Mouse (Mus musculus): Measurements from ENCODE around the gene Samd8. TPM values are rescaled to one million over a fixed set of nuclear protein-coding genes. Genes with fewer than 3 reads are reported as not detected.

Gene Samd8
- polyA plus RNA-seq, 1 experiment from 2014 or later = 13.7 TPM

GRCm38 (mm10) chr14:21752411-21752810, 2.1 kb downstream of the Samd8 start:
- H3K9ac ChIP-seq (ENCODE audit: low read length) = no peak overlapping the region
- H3K27me3 ChIP-seq (ENCODE audit: control insufficient read depth, insufficient read depth, low read length) = no peaks in the 10 kb centered on the region
- peak overlapping the region; percentile 89; the same call in 1 of the 2 replicates for H3K4me2 ChIP-seq (ENCODE audit: low read depth, low read length)
- no peak overlapping the region for H3K4me3 ChIP-seq (replicated peaks; ENCODE audit: low read length)
- peaks cover 14% of the 10 kb centered on the region; the same call in 1 of the 2 replicates for H3K4me1 ChIP-seq (ENCODE audit: control insufficient read depth, insufficient read depth, low read length)
- no peaks in the 10 kb centered on the region for H3K36me3 ChIP-seq (ENCODE audit: control insufficient read depth, insufficient read depth, low read length)
- WGBS = 82% methylated on average over 3 of the region's 3 CpGs
- H3K27ac ChIP-seq (ENCODE audit: low read length) = no peak overlapping the region
- no peak for ATAC-seq (ENCODE audit: insufficient read depth, low FRiP score)
- no peaks in the 10 kb centered on the region for H3K9me3 ChIP-seq (replicated peaks; ENCODE audit: control insufficient read depth, low read length)

- 73% methylated on average over 4 of the region's 4 CpGs for WGBS
- H3K4me1 ChIP-seq (ENCODE audit: control insufficient read depth, insufficient read depth, low read length) = peaks cover 14% of the 10 kb centered on the region; the same call in 1 of the 2 replicates
- H3K27ac ChIP-seq (ENCODE audit: low read length) = no peak overlapping the region
- ATAC-seq (ENCODE audit: insufficient read depth, low FRiP score) = no peak
- no peak overlapping the region for H3K4me2 ChIP-seq (ENCODE audit: low read depth, low read length)
- no peaks in the 10 kb centered on the region for H3K36me3 ChIP-seq (ENCODE audit: control insufficient read depth, insufficient read depth, low read length)
- no peaks in the 10 kb centered on the region for H3K9me3 ChIP-seq (replicated peaks; ENCODE audit: control insufficient read depth, low read length)
- H3K9ac ChIP-seq (ENCODE audit: low read length) = no peak overlapping the region
- H3K4me3 ChIP-seq (replicated peaks; ENCODE audit: low read length) = no peak overlapping the region
- no peaks in the 10 kb centered on the region for H3K27me3 ChIP-seq (ENCODE audit: control insufficient read depth, insufficient read depth, low read length)
Measured at GRCm38 (mm10) chr14:21753367-21753766, 3.0 kb downstream of the Samd8 start.

DNA sequence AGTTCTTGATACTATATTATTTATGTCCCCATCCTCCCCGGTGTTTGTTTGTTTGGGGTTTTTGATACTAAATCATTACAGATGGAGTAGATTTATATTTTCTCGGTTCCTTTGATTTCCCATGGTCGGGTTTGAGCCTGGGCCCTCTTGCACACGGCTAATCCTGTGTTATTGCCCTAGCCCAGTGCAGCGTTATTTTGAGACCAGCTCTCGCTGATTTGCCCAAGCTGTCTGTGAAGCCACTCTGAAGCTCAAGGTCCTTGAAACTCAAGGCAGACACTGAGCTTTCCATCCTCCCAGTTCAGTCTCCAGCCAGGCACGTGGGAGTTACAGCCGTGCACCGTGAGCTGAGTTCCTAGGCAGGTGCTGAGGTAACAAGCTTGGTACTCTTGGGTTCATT, 11.2 kb downstream of the Samd8 start:
- no peaks in the 10 kb centered on the region for H3K9me3 ChIP-seq (replicated peaks; ENCODE audit: control insufficient read depth, low read length)
- 88% methylated on average over 9 of the region's 9 CpGs for WGBS
- ATAC-seq (ENCODE audit: insufficient read depth, low FRiP score) = no peak

GRCm38 (mm10) chr14:21763736-21764135, 13.4 kb downstream of the Samd8 start:
- ATAC-seq (ENCODE audit: insufficient read depth, low FRiP score) = no peak
- no peaks in the 10 kb centered on the region for H3K36me3 ChIP-seq (ENCODE audit: control insufficient read depth, insufficient read depth, low read length)
- 87% methylated on average over 3 of the region's 3 CpGs for WGBS
- H3K4me3 ChIP-seq (replicated peaks; ENCODE audit: low read length) = no peak overlapping the region
- peaks cover 11% of the 10 kb centered on the region for H3K4me1 ChIP-seq (ENCODE audit: control insufficient read depth, insufficient read depth, low read length)
- no peaks in the 10 kb centered on the region for H3K9me3 ChIP-seq (replicated peaks; ENCODE audit: control insufficient read depth, low read length)
- no peak overlapping the region for H3K27ac ChIP-seq (ENCODE audit: low read length)
- no peak overlapping the region for H3K9ac ChIP-seq (ENCODE audit: low read length)
- H3K4me2 ChIP-seq (ENCODE audit: low read depth, low read length) = no peak overlapping the region
- no peaks in the 10 kb centered on the region for H3K27me3 ChIP-seq (ENCODE audit: control insufficient read depth, insufficient read depth, low read length)

More for the DNA sequence above, 11.2 kb downstream of the Samd8 start:
- Histone ChIP-seq H3K9ac (ENCODE audit: low read length) (no peak overlapping the region), H3K27me3 (ENCODE audit: control insufficient read depth, insufficient read depth, low read length) (no peaks in the 10 kb centered on the region), H3K4me1 (ENCODE audit: control insufficient read depth, insufficient read depth, low read length) (peaks cover 9% of the 10 kb centered on the region), H3K4me2 (ENCODE audit: low read depth, low read length) (no peak overlapping the region), H3K4me3 (replicated peaks; ENCODE audit: low read length) (no peak overlapping the region), H3K27ac (ENCODE audit: low read length) (no peak overlapping the region), H3K36me3 (ENCODE audit: control insufficient read depth, insufficient read depth, low read length) (no peaks in the 10 kb centered on the region)

DNA sequence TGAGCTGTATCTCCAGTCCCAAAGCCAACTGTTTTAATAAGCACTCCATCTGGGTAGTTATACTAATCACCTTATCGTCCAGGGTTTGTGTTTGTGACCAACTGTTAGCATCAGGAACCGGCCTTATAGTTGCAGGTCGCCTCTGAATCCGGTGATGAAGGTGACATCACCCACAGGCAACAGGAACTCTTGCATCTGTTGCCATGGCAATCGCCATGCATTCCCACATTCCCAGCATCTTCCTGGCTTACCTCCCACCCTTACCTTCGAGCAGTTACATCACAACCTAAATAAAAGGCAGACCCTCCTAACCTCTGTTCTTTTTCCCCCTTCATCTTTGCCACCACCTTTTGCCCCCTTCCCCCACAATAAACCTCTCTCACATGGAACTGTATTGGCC, 14.3 kb downstream of the Samd8 start:
- Histone ChIP-seq H3K9ac (ENCODE audit: low read length) (no peak overlapping the region), H3K9me3 (replicated peaks; ENCODE audit: control insufficient read depth, low read length) (no peaks in the 10 kb centered on the region), H3K36me3 (ENCODE audit: control insufficient read depth, insufficient read depth, low read length) (no peaks in the 10 kb centered on the region), H3K4me3 (replicated peaks; ENCODE audit: low read length) (no peak overlapping the region), H3K27ac (ENCODE audit: low read length) (no peak overlapping the region), H3K4me2 (ENCODE audit: low read depth, low read length) (no peak overlapping the region), H3K27me3 (ENCODE audit: control insufficient read depth, insufficient read depth, low read length) (no peaks in the 10 kb centered on the region), H3K4me1 (ENCODE audit: control insufficient read depth, insufficient read depth, low read length) (peaks cover 11% of the 10 kb centered on the region)
- no peak for ATAC-seq (ENCODE audit: insufficient read depth, low FRiP score)
- WGBS = 87% methylated on average over 6 of the region's 6 CpGs

DNA sequence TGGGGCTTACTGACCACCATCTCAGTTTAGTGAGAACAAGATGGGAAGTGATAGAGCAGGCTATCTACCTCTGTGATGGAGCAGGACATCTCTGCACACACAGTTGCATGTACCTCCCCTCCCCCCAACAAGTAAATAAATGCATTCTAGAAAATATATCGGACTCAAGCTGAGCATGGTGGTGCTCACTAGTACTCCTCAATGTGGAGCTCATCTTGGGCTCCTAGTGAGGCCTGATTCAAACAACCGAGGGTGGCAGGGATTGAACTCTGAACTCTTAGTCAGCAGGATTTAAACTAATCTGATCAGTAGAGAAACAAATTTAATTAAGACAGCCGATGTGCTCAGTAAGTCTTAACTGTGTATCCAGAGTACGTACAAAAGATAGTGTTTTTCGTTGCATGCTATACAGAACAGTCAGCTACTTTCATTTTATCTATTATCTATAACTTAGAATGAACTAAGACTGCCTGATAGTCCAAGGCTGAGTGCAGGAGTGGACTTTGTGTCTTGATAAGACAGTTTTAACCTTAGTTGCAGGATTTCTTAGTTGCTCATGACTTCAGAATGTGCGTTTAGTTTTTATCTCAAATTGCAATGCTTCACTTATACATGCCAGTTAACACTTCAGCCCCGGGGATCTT, 15.5 kb downstream of the Samd8 start:
- H3K27ac ChIP-seq (ENCODE audit: low read length) = no peak overlapping the region

DNA sequence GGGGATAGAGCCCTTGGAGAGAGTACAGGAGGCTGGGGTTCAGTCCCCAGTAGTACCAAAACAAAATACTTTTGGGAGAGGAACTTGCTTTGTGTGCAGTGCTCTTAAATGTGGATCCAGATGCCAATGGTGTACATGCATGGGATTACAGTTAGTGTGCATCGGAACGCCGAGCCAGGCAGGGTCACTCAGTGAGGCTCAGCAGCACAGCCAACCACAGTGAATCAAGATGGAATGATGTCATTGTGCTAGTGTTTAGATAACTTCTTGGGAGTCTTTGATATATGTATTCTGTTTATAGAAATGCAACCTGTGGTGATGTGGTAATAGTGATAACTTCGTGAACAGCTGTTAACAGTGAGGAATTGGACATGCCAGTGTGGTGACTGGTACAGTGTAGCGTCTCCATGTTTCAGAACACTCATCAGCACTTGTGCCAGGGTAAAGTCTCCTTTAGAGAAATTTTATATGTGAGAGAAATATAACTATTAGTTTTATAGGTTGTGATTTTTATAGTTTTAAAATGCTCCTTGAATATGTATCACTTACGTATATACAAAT, 16.1 kb downstream of the Samd8 start:
- Histone ChIP-seq H3K4me2 (ENCODE audit: low read depth, low read length) (no peak overlapping the region), H3K4me1 (ENCODE audit: control insufficient read depth, insufficient read depth, low read length) (peaks cover 11% of the 10 kb centered on the region), H3K36me3 (ENCODE audit: control insufficient read depth, insufficient read depth, low read length) (no peaks in the 10 kb centered on the region), H3K9me3 (replicated peaks; ENCODE audit: control insufficient read depth, low read length) (no peaks in the 10 kb centered on the region), H3K27me3 (ENCODE audit: control insufficient read depth, insufficient read depth, low read length) (no peaks in the 10 kb centered on the region), H3K27ac (ENCODE audit: low read length) (no peak overlapping the region), H3K4me3 (replicated peaks; ENCODE audit: low read length) (no peak overlapping the region), H3K9ac (ENCODE audit: low read length) (no peak overlapping the region)
- ATAC-seq (ENCODE audit: insufficient read depth, low FRiP score) = no peak; the same call in 1 of the 2 replicates
- 71% methylated on average over 6 of the region's 6 CpGs for WGBS

More for the DNA sequence above, 15.5 kb downstream of the Samd8 start:
- Histone ChIP-seq H3K27me3 (ENCODE audit: control insufficient read depth, insufficient read depth, low read length) (no peaks in the 10 kb centered on the region), H3K4me1 (ENCODE audit: control insufficient read depth, insufficient read depth, low read length) (peaks cover 11% of the 10 kb centered on the region), H3K9me3 (replicated peaks; ENCODE audit: control insufficient read depth, low read length) (no peaks in the 10 kb centered on the region), H3K9ac (ENCODE audit: low read length) (no peak overlapping the region), H3K4me3 (replicated peaks; ENCODE audit: low read length) (no peak overlapping the region), H3K4me2 (ENCODE audit: low read depth, low read length) (no peak overlapping the region), H3K36me3 (ENCODE audit: control insufficient read depth, insufficient read depth, low read length) (no peaks in the 10 kb centered on the region)
- peak; percentile 58; the same call in 1 of the 2 replicates for ATAC-seq (ENCODE audit: insufficient read depth, low FRiP score)
- WGBS = 55% methylated on average over 7 of the region's 7 CpGs

DNA sequence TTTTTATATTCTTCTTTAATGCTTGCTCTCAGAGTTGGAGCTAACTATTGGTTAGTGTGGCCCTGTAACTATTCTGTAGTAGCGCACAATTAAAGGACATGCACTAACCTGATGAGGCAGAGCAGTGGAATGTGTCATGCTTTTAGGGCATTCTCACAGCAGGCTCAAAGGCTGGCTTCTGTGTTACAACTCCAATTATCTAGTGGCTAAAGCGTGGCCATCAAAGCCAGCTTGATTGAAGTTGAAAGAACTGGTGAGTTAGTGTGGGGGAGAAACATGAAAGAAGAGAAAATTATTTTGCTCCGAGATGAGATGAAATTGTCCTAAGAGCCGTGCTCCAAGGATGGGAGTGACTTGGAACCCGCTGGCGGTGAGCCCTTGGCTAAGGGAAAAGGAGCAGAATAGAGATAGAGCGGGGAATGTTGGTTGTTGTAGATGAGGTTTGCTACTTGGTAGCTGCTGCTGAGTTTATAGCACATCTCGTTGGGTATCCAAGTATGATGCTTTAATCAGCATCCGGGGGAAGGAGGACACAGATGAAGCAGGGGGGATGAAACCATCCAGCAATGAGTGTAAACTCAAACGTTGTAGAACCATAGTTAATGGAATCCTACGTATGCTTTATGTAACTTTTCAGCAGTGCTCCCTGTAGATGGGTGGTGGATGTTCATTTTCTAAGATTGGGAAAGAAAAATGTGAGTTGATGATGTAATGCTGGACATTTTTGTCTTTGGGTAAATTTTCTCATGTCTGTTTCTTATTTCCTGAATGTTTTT, 22.4 kb downstream of the Samd8 start:
- no peak overlapping the region for H3K4me2 ChIP-seq (ENCODE audit: low read depth, low read length)
- H3K9me3 ChIP-seq (replicated peaks; ENCODE audit: control insufficient read depth, low read length) = no peaks in the 10 kb centered on the region
- H3K4me1 ChIP-seq (ENCODE audit: control insufficient read depth, insufficient read depth, low read length) = no peaks in the 10 kb centered on the region
- H3K27ac ChIP-seq (ENCODE audit: low read length) = no peak overlapping the region
- ATAC-seq (ENCODE audit: insufficient read depth, low FRiP score) = no peak
- peaks cover 5% of the 10 kb centered on the region; the same call in 1 of the 2 replicates for H3K36me3 ChIP-seq (ENCODE audit: control insufficient read depth, insufficient read depth, low read length)
- no peaks in the 10 kb centered on the region for H3K27me3 ChIP-seq (ENCODE audit: control insufficient read depth, insufficient read depth, low read length)
- no peak overlapping the region for H3K4me3 ChIP-seq (replicated peaks; ENCODE audit: low read length)
- WGBS = 81% methylated on average over 11 of the region's 11 CpGs
- H3K9ac ChIP-seq (ENCODE audit: low read length) = no peak overlapping the region

DNA sequence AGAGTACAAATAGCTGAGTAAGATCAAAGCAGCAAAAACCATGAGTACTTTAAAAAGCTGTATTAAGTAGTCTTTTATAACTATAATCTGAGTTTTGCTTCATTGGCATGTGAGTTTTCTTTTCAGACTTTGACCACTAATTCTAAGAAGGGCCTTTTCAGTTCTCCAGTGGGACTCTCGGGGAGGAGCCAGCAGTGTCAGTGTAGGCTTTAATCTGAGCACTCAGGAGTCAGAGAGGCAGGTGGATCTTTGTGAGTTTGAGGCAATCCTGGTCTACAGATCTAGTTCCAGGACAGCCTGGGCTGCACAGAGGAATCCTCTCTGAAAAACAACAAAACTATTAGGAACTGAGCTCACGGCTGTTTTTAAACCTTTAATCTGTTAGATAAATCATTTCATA, 23.6 kb downstream of the Samd8 start:
- H3K9ac ChIP-seq (ENCODE audit: low read length) = no peak overlapping the region
- H3K36me3 ChIP-seq (ENCODE audit: control insufficient read depth, insufficient read depth, low read length) = peaks cover 5% of the 10 kb centered on the region; the same call in 1 of the 2 replicates
- ATAC-seq (ENCODE audit: insufficient read depth, low FRiP score) = no peak
- no peak overlapping the region for H3K4me3 ChIP-seq (replicated peaks; ENCODE audit: low read length)
- no peak overlapping the region for H3K27ac ChIP-seq (ENCODE audit: low read length)
- no peaks in the 10 kb centered on the region for H3K4me1 ChIP-seq (ENCODE audit: control insufficient read depth, insufficient read depth, low read length)
- no peaks in the 10 kb centered on the region for H3K9me3 ChIP-seq (replicated peaks; ENCODE audit: control insufficient read depth, low read length)
- H3K4me2 ChIP-seq (ENCODE audit: low read depth, low read length) = no peak overlapping the region
- 49% methylated on average over 2 of the region's 2 CpGs for WGBS
- no peaks in the 10 kb centered on the region for H3K27me3 ChIP-seq (ENCODE audit: control insufficient read depth, insufficient read depth, low read length)
